Mouse (Mus musculus): ENCODE results near the gene Palm. TPM values are rescaled to one million over a fixed set of nuclear protein-coding genes. Genes with fewer than 3 reads are reported as not detected.
"Not testable (repeated sequence)": the region's sequence is repeated elsewhere in the genome, so short reads cannot be mapped to it uniquely, and the experiment has no call there.

The Palm gene
- total RNA-seq (2021) = 100 to 1,000 TPM; 293 to 312 TPM
- long read RNA-seq, experiment 1, transcript Palm-202 (8 exons, 2,519 nt) = major isoform, 281 of 391 reads
- long read RNA-seq, experiment 1, transcript Palm-201 (9 exons, 2,651 nt) = minor isoform, 68 of 391 reads
- long read RNA-seq, experiment 1, partial matches to known transcripts = 11 of 391 reads
- long read RNA-seq, experiment 1, other reads (novel, unspliced or antisense) = 30 of 391 reads
- long read RNA-seq, experiment 2, transcript Palm-202 (8 exons, 2,519 nt) = major isoform, 262 of 390 reads
- long read RNA-seq, experiment 2, transcript Palm-201 (9 exons, 2,651 nt) = minor isoform, 69 of 390 reads
- long read RNA-seq, experiment 2, partial matches to known transcripts = 18 of 390 reads
- long read RNA-seq, experiment 2, other reads (novel, unspliced or antisense) = 38 of 390 reads

DNA sequence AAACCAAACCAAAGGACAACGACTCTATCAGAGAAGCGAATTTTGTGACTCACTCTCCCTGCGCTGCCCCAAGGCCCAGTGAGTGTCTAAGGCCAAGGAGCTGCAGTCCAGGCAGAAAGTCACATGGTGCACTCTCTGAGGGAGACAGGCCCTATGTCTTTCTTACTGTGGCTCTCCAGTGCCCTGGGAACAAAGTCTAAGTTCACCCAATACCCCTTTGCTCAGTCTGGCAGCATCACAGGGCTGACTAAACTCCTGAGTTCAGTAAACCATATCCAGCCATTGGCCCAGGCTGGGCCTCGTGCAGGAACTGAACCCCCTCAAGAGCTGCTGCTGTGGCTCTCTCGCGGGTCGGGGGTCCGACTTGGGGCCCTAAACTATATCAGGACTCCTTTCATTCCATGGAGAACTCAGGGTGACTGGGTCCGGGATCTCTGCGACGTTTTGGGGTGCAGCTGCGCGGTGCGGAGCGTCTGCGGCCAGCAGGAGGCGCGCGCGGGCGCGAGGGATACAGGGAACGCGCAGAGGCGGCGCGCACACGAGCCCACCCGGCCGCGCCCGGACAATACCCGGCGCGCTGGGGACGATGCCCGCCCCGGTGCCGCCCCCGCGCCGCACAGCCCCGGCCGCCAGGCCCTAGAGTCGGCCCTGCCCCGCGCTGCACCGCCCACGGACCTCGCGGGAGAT, at the start of gene Palm:
TSS of gene Palm (plus strand) at position 522 of the 687 bp plus-strand sequence.
- peak; percentile 96 for TF ChIP-seq CTCF (IDR thresholded peaks at IDR 0.05)
- Histone ChIP-seq H3K4me3 (peak within 1 kb of the TSS; percentile 70), H3K27ac (peak within 1 kb of the TSS; percentile 97)
- intact Hi-C loops (cut with DNase I) = loop anchor here (1.0 kb wide), 1 partner anchor 19 kb away; no protein-coding TSS in a partner anchor
- peak; percentile 84 to 88 for DNase-seq (ENCODE audit: extremely low spot score in 1 of 2, low spot score in 2 of 2)

DNA sequence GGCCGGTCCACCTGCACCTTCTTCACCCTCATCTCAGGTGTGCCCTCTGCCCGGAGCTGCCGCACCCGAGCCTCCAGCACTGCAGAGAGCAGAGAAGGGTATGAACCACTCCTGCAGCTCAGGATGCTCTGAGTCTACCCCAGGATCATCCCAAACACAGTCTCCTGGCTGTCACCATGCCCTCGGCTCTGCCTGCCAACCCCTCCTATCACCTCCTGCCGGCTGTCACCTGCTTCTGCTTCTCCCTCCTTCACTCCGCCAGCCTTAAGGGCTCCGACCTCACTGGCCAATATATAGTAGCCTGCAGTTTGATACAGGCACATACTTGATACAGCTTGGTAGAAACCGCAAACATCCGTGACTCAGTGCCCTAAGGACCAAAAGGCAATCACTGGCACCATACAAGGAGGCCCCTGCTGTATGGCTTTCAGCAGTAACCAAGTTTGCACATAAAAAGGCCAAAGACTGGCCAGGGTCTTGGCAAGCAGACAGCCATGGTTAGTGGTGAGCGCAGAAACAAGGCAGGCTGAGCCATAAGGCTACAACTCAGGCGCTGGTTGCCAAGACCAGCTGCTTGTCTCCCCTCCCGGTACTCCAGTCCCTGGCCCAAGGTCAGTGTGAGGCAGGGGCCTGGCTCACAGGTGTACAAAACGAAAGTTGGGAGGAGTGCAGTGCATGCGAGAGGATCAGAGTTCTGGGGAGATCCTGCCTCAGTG, 49.6 kb upstream of the Palm start:
- H3K27ac ChIP-seq = no peak overlapping the region
- intact Hi-C loops (cut with DNase I) = no loop called here

DNA sequence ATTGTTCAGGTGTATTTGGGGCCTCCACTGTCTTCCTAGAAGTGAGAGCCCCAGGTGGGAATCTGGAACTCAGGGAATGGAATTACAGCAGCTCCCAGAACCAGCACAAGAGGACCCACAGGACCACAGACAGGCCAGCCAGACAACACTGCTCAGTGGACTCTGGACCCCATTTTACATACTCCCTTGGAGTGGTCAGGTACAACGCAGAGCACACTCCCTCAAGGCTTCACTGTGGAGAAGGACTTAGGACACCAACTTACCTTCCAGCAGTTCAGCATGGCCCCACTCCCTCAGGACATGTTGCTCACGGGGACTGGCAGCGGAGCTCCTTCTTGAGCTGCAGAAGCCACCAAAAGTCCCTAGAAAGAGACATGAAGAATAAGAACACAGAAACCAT, 48.0 kb upstream of the Palm start:
- H3K27ac ChIP-seq = no peak overlapping the region
- intact Hi-C loops (cut with DNase I) = no loop called here
- H3K4me3 ChIP-seq = peak overlapping the region; percentile 79; the same call in 1 of the 2 replicates
- no peak for DNase-seq (ENCODE audit: extremely low spot score in 1 of 2, low spot score in 2 of 2)
- no peak for TF ChIP-seq CTCF (IDR thresholded peaks at IDR 0.05)

More for the DNA sequence above, 49.6 kb upstream of the Palm start:
- no peak for TF ChIP-seq CTCF (IDR thresholded peaks at IDR 0.05)
- no peak overlapping the region for H3K4me3 ChIP-seq
- no peak for DNase-seq (ENCODE audit: extremely low spot score in 1 of 2, low spot score in 2 of 2)

DNA sequence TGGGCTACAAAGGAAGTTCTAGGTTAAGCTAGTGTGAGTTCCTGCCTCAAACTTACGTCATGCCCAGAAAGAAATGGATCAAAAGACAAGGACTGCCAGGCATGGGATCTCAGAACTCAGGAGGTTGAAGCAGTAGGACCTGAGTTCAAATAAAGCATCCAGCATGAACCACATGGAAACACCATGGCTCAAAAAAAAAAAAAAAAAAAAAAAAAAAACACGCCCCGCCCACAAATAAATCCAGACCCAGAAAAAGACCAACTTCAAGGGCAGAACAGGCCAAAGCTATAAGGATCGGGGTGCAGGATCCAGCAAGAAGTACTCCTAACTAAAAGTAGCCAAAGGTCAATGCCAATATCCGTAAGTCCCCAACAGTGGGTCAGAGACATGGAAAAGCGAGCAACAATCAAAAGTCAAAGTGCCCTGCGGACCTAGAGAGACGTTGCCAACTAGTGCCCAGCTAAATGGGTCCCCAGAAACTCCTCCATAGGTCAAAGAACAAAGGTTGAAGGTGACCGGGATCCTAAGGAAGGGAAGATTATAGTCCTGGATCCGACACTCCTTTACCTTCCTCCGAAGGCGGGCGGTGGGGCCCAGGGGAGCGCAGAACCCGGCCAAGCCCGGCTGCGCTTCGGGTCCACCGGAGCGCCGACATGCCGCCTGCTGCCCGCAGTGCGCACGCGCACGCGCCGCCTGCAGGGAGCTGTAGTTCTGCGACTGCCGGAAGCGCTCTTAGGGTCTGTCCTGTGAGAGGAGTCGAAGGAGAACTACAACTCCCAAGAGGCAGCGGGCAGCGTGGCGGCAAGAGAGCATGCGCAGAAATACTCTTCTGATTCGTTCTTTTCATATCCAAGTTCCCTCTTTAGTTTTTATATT, 47.2 kb upstream of the Palm start, which contains the start of gene Polrmt:
TSS of gene Polrmt (minus strand) at position 684 of the 876 bp plus-strand sequence.
- peak; percentile 94 to 96 for DNase-seq (ENCODE audit: extremely low spot score in 1 of 2, low spot score in 2 of 2)
- peak; percentile 58 for TF ChIP-seq CTCF (IDR thresholded peaks at IDR 0.05)
- H3K4me3 ChIP-seq = peak within 1 kb of the TSS; percentile 79
- intact Hi-C loops (cut with DNase I) = no loop called here
- peak within 1 kb of the TSS; percentile 34 for H3K27ac ChIP-seq

DNA sequence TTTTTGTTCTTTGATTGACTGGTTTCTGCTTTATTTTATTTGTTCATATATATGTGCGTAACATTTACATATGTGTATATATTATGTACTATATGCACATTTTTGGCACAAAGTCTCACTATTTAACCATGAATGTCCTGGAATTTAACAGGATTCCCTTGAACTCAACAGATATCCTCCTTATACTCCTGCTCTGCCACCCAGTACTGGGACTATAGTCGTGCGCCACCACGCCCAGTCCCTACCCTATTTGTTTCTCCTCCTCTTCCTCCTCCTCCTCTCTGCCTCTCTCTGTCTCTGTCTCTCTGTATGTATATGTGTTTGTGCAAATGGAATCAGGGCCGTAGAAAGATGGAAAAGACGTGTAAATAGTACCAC, 46.6 kb upstream of the Palm start:
- no peak overlapping the region for H3K27ac ChIP-seq
- TF ChIP-seq CTCF (IDR thresholded peaks at IDR 0.05) = no peak

DNA sequence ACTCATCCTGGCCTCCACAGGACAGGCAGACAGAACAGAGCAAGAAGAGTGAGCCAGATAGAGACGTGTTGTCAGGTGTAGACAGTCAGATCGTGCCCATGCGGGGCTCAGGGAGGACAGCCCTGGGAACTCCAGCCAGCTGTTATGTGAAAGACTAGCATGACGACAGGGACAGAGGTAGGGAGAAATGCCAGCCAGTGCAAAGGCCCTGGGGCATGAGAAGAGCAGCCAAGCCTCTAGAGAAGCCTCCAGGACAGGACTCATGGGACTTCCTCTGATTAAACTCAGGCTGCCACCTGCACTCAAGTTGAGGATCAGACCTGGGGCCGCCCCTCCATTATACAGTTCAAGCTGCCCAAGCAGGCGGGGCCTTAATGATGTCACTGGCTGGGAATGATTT, 44.9 kb upstream of the Palm start:
- Histone ChIP-seq H3K4me3 (no peak overlapping the region), H3K27ac (no peak overlapping the region)
- no peak for DNase-seq (ENCODE audit: extremely low spot score in 1 of 2, low spot score in 2 of 2)
- intact Hi-C loops (cut with DNase I) = no loop called here
- no peak for TF ChIP-seq CTCF (IDR thresholded peaks at IDR 0.05)

More for the DNA sequence above, 46.6 kb upstream of the Palm start:
- peak overlapping the region; percentile 79 for H3K4me3 ChIP-seq
- no peak for DNase-seq (ENCODE audit: extremely low spot score in 1 of 2, low spot score in 2 of 2)
- intact Hi-C loops (cut with DNase I) = no loop called here

DNA sequence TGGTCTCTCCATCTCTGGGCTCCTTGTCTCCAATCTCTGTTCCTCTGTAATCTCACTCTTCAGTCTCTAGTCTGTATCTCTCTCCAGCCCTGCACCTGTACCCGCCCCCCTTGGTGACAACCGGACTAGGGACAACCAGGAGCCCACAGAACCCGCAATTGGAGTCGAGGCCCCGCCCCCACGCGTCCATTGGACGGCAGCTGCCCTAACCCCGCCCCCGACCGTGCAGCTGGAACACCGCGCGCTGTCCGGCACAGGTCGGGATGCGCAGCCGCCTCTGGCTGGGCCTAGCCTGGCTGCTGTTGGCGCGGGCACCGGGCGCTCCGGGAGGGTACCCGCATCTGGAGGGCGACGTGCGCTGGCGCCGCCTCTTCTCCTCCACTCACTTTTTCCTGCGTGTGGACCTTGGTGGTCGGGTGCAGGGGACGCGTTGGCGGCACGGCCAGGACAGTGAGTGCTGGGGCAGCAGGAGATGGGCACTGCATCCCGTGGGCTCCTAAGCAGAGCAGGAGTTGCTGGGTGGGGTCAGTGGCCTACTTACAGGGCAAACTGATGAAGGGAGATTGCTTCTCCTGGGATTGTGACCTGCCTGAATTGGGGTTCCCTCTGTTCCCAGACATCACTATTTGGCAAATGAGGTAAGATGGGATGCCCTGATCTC, 38.4 kb upstream of the Palm start, which contains the start of gene Fgf22:
TSS of gene Fgf22 (plus strand) at position 221 of the 661 bp plus-strand sequence.
- peak; percentile 80 to 82 for DNase-seq (ENCODE audit: extremely low spot score in 1 of 2, low spot score in 2 of 2)
- H3K4me3 ChIP-seq = peak within 1 kb of the TSS; percentile 54
- peak within 1 kb of the TSS; percentile 60 for H3K27ac ChIP-seq
- no peak for TF ChIP-seq CTCF (IDR thresholded peaks at IDR 0.05)
- intact Hi-C loops (cut with DNase I) = no loop called here

DNA sequence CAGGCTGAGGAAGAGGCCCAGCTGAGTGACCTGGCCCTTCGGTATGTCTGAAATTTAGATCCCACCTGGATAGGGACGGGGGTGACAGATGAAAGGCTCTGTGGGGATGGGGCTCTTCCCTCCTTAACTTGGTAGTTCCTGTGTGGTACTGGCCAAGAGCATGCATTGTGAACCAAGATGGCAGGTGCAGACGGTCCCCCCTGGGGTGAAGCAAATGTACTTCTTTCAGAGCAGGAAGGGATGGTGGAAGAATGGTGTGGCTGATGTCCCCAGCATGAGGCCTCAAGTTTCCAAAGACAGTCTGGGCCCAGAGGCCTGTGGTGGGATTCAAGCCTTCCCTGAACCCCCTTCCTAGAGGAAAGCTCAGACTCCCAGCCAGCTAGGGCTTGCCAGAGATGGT, 37.5 kb upstream of the Palm start:
- intact Hi-C loops (cut with DNase I) = no loop called here
- DNase-seq (ENCODE audit: extremely low spot score in 1 of 2, low spot score in 2 of 2) = no peak
- no peak overlapping the region for H3K27ac ChIP-seq
- no peak for TF ChIP-seq CTCF (IDR thresholded peaks at IDR 0.05)
- H3K4me3 ChIP-seq = no peak overlapping the region

DNA sequence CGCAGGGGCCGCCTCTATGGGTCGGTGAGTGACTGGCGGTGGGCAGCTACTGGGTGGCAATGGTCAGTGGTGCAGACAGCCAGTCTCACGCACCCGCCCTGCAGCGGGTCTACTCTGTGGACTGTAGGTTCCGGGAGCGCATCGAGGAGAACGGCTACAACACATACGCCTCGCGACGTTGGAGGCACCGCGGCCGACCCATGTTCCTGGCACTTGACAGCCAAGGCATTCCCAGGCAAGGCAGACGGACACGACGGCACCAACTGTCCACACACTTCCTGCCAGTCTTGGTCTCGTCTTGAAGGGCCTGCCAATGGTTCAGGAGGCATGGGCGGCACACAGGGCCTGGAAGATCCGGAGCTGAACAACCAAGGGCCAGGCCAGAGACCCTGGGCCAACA, 36.7 kb upstream of the Palm start:
- TF ChIP-seq CTCF (IDR thresholded peaks at IDR 0.05) = no peak
- no peak overlapping the region for H3K27ac ChIP-seq
- H3K4me3 ChIP-seq = no peak overlapping the region
- intact Hi-C loops (cut with DNase I) = no loop called here
- no peak for DNase-seq (ENCODE audit: extremely low spot score in 1 of 2, low spot score in 2 of 2)

DNA sequence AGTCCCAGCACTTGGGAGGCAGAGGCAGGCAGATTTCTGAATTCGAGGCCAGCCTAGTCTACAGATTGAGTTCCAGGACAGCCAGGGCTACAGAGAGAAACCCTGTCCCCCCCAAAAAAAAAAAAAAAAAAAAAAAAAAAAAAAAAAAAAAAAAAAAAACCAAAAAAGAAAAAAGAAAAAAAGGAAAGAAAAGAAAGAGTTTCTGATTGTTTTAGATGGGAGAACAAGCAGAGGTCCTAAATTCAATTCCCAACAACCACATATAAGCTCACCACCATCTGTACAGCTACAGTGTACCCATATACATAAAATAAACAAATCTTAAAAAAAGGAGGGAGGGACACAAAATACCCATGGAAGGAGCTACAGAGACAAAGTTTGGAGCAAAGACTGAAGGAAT, 33.7 kb upstream of the Palm start:
- DNase-seq (ENCODE audit: extremely low spot score in 1 of 2, low spot score in 2 of 2); intact Hi-C loops (cut with DNase I); H3K27ac ChIP-seq; H3K4me3 ChIP-seq: not testable (repeated sequence)

Measured in left cerebral cortex, adult 2 months (tissue).